Mouse (Mus musculus) thymus, adult 2 months (tissue): ENCODE data around the gene Fam20c. TPM values are rescaled to one million over a fixed set of nuclear protein-coding genes. Genes with fewer than 3 reads are reported as not detected.

Experiments used
- DNase-seq: peaks from one replicate; pipeline ENCODE4 v3.0.0; 2021
- H3K27ac ChIP-seq: fragments of 200-500 bp; 2 replicates; pipeline ENCODE4 v1.5.1; 2012; ENCODE audit warnings: low read length, control low read depth; ENCODE audit not compliant: control insufficient read depth, insufficient read depth
- H3K27me3 ChIP-seq: fragments of 200-500 bp; 2 replicates; pipeline ENCODE4 v1.6.1; 2012; ENCODE audit warnings: mild to moderate bottlenecking, low read length, moderate library complexity, mixed read lengths; ENCODE audit not compliant: control insufficient read depth, insufficient read depth
- H3K36me3 ChIP-seq: fragments of 200-500 bp; 2 replicates; pipeline ENCODE4 v1.6.1; 2012; ENCODE audit warnings: mild to moderate bottlenecking, low read length, moderate library complexity; ENCODE audit not compliant: control insufficient read depth, insufficient read depth
- H3K4me1 ChIP-seq: fragments of 200-500 bp; replicated peaks from 2 replicates; pipeline ENCODE4 v1.6.1; 2012; ENCODE audit warnings: low read length; ENCODE audit not compliant: control insufficient read depth, insufficient read depth
- H3K4me3 ChIP-seq: fragments of 200-500 bp; 2 replicates; pipeline ENCODE4 v1.5.1; 2012; ENCODE audit warnings: mild to moderate bottlenecking, low read length, control low read depth, moderate library complexity; ENCODE audit not compliant: control insufficient read depth, insufficient read depth
- CTCF ChIP-seq: fragments of 200-500 bp; IDR thresholded peaks from 2 replicates; pipeline ENCODE4 v1.5.1; 2012; ENCODE audit warnings: mild to moderate bottlenecking, control low read depth, low read length, moderate library complexity, borderline replicate concordance; ENCODE audit not compliant: control insufficient read depth, poor library complexity, insufficient read depth; ENCODE audit errors: extremely low read depth
- POLR2A ChIP-seq: fragments of 200-500 bp; IDR thresholded peaks from 2 replicates; pipeline ENCODE4 v1.6.1; 2012; ENCODE audit warnings: mild to moderate bottlenecking, low read length, control low read depth, moderate library complexity; ENCODE audit not compliant: control insufficient read depth, poor library complexity, insufficient read depth; ENCODE audit errors: extremely low read depth
- WGBS: fragments of 180-500 bp; shearing (Covaris S2); methylation state at CpG from one replicate; pipeline ENCODE4 v1.1.7; 2018; 5-methylcytosine and 5-hydroxymethylcytosine counted together
- polyA plus RNA-seq: library from polyadenylated mRNA; depleted of rRNA; stranded (reverse); fragments of >200 nt; gene quantifications from 2 replicates; pipeline ENCODE4 v1.2.3, GENCODE M21; 2012

The Fam20c gene
- polyA plus RNA-seq, 1 experiment = 11.0 TPM

DNA sequence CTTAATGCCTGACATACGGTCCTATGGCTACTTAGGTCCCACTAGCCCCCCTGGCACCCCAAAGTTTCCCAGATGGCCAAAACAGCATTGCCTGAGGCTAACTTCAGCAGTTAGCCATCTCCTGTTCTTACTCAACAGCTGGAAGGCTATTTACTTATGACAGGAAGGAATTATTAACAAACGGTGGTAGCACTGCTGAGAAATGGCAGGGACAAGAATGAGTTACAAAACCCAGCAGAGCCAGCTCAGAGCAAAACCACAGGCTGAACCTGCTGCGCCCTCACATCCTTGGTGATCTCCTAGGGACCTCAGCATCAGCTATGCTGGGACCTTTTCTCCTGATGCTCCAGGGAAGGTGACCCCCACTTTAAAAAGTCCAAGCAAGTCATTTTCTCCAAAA is 25.3 kb downstream of the Fam20c start:
- H3K27ac ChIP-seq = no peak overlapping the region
- no peak overlapping the region for H3K4me3 ChIP-seq
- no peak for TF ChIP-seq CTCF
- TF ChIP-seq POLR2A = no peak
- no peak for DNase-seq
- 61% methylated on average over 3 of the region's 3 CpGs for WGBS
- H3K36me3 ChIP-seq = no peaks in the 10 kb centered on the region
- no peaks in the 10 kb centered on the region for H3K4me1 ChIP-seq
- H3K27me3 ChIP-seq = no peaks in the 10 kb centered on the region

GRCm38 (mm10) chr5:138782697-138783096 is 28.4 kb downstream of the Fam20c start:
- Histone ChIP-seq H3K4me3 (no peak overlapping the region), H3K36me3 (no peaks in the 10 kb centered on the region), H3K27ac (no peak overlapping the region), H3K4me1 (no peaks in the 10 kb centered on the region), H3K27me3 (no peaks in the 10 kb centered on the region)
- no peak for DNase-seq
- TF ChIP-seq POLR2A (no peak), CTCF (no peak)
- WGBS = 96% methylated on average over 1 of the region's 1 CpGs

- no peak for TF ChIP-seq POLR2A
- no peak for TF ChIP-seq CTCF
- H3K4me3 ChIP-seq = no peak overlapping the region
- no peaks in the 10 kb centered on the region for H3K27me3 ChIP-seq
- H3K4me1 ChIP-seq = no peaks in the 10 kb centered on the region
- no peak overlapping the region for H3K27ac ChIP-seq
- H3K36me3 ChIP-seq = no peaks in the 10 kb centered on the region
- 93% methylated on average over 8 of the region's 8 CpGs for WGBS
- no peak for DNase-seq
Observed at GRCm38 (mm10) chr5:138783181-138783580, 28.9 kb downstream of the Fam20c start.

GRCm38 (mm10) chr5:138785986-138786515 is 31.7 kb downstream of the Fam20c start:
- DNase-seq = no peak
- no peak overlapping the region for H3K4me3 ChIP-seq
- H3K27me3 ChIP-seq = no peaks in the 10 kb centered on the region
- no peaks in the 10 kb centered on the region for H3K36me3 ChIP-seq
- 91% methylated on average over 3 of the region's 3 CpGs for WGBS
- no peak overlapping the region for H3K27ac ChIP-seq
- no peaks in the 10 kb centered on the region for H3K4me1 ChIP-seq
- TF ChIP-seq CTCF = no peak
- TF ChIP-seq POLR2A = no peak

GRCm38 (mm10) chr5:138787648-138788047 is 33.3 kb downstream of the Fam20c start:
- H3K27me3 ChIP-seq = no peaks in the 10 kb centered on the region
- no peak for DNase-seq
- H3K4me3 ChIP-seq = no peak overlapping the region
- 92% methylated on average over 7 of the region's 7 CpGs for WGBS
- TF ChIP-seq CTCF (no peak), POLR2A (no peak)
- H3K4me1 ChIP-seq = no peaks in the 10 kb centered on the region
- H3K27ac ChIP-seq = no peak overlapping the region
- no peaks in the 10 kb centered on the region for H3K36me3 ChIP-seq

DNA sequence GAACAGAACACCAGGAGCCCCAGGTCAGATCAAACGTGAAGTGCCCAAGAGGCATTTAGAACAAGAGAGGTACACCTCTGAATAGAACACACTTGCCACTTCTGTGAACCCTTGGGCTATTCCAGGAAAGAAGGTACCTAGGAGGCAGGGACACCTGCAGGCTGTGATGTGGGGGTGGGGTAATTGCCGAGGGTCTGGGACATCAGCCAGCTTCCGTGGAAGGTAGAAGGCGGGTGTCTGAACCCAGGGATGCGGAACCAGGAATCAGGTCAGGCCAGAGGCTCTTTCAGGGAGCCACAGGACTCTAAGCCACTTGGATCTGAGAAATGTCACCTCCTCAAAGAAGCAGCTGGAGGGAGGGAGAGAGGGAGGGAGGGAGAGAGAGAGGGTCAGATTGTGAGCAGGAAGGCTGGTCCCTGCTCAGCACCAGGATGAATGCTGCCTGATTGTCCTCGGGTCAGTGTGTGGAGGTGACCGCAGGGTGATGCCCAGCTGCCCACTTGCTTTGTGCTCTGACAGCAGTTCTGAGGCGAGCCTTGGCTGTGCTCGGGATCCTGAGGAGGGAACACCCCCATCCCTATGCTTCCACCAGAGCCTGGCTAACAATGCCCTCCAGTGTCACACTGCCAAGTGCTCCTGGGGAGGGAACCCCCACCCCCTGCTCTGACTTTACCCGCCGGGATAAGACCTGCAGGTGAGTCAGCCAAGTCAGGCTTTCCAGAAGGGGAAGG is 34.3 kb downstream of the Fam20c start:
- no peak for TF ChIP-seq POLR2A
- TF ChIP-seq CTCF = no peak
- WGBS = 81% methylated on average over 11 of the region's 11 CpGs
- no peaks in the 10 kb centered on the region for H3K27me3 ChIP-seq
- no peak for DNase-seq
- no peaks in the 10 kb centered on the region for H3K4me1 ChIP-seq
- no peak overlapping the region for H3K4me3 ChIP-seq
- H3K27ac ChIP-seq = no peak overlapping the region
- no peaks in the 10 kb centered on the region for H3K36me3 ChIP-seq
